Mouse (Mus musculus): ENCODE measurements around the gene Sptbn2.
A peak's percentile ranks its signal among the peaks of the same experiment; 100 is the strongest.
"Not testable (repeated sequence)": the region's sequence is repeated elsewhere in the genome, so short reads cannot be mapped to it uniquely, and the experiment has no call there.

Gene Sptbn2

GRCm38 (mm10) chr19:4729186-4729585 lies 18.2 kb downstream of the Sptbn2 start:
- DNase-seq (ENCODE audit: low spot score) = no peak

- no peak for DNase-seq (ENCODE audit: low spot score)
Measured at GRCm38 (mm10) chr19:4733052-4733451, 22.1 kb downstream of the Sptbn2 start.

GRCm38 (mm10) chr19:4737866-4738265 lies 26.9 kb downstream of the Sptbn2 start:
- DNase-seq (ENCODE audit: low spot score) = no peak

- DNase-seq (ENCODE audit: low spot score) = no peak
Measured at GRCm38 (mm10) chr19:4739053-4739452, 28.1 kb downstream of the Sptbn2 start.

GRCm38 (mm10) chr19:4739762-4740161 lies 28.8 kb downstream of the Sptbn2 start:
- DNase-seq (ENCODE audit: low spot score) = no peak

GRCm38 (mm10) chr19:4741482-4741881 lies 30.5 kb downstream of the Sptbn2 start:
- no peak for DNase-seq (ENCODE audit: low spot score)

GRCm38 (mm10) chr19:4742229-4742628 lies 31.3 kb downstream of the Sptbn2 start:
- no peak for DNase-seq (ENCODE audit: low spot score)

- DNase-seq (ENCODE audit: low spot score) = peak; percentile 28
Measured at GRCm38 (mm10) chr19:4743524-4743923, 32.6 kb downstream of the Sptbn2 start.

- DNase-seq (ENCODE audit: low spot score) = no peak
Measured at GRCm38 (mm10) chr19:4744026-4744425, 33.1 kb downstream of the Sptbn2 start.

- DNase-seq (ENCODE audit: low spot score) = no peak
Measured at GRCm38 (mm10) chr19:4745057-4745456, 34.1 kb downstream of the Sptbn2 start.

- DNase-seq (ENCODE audit: low spot score) = no peak
Measured at GRCm38 (mm10) chr19:4745681-4746080, 34.7 kb downstream of the Sptbn2 start.

GRCm38 (mm10) chr19:4746611-4747010 lies 35.6 kb downstream of the Sptbn2 start:
- DNase-seq (ENCODE audit: low spot score) = no peak

GRCm38 (mm10) chr19:4747631-4748312 lies 36.8 kb downstream of the Sptbn2 start:
- DNase-seq (ENCODE audit: low spot score) = no peak

- no peak for DNase-seq (ENCODE audit: low spot score)
Measured at GRCm38 (mm10) chr19:4748493-4748892, 37.5 kb downstream of the Sptbn2 start.

- DNase-seq (ENCODE audit: low spot score) = no peak
Measured at GRCm38 (mm10) chr19:4749975-4750374, 39.0 kb downstream of the Sptbn2 start.

- DNase-seq (ENCODE audit: low spot score) = peak; percentile 93
Measured at GRCm38 (mm10) chr19:4755565-4756192, 44.7 kb downstream of the Sptbn2 start.

GRCm38 (mm10) chr19:4756193-4756911 lies 45.4 kb downstream of the Sptbn2 start, which contains the start of gene Rbm4b:
Rbm4b (plus strand) TSS chr19:4756497.
- DNase-seq (ENCODE audit: low spot score) = peak; percentile 96

- no peak for DNase-seq (ENCODE audit: low spot score)
Measured at GRCm38 (mm10) chr19:4756921-4757320, 46.0 kb downstream of the Sptbn2 start.

- not testable (repeated sequence) for DNase-seq (ENCODE audit: low spot score)
Measured at GRCm38 (mm10) chr19:4760544-4760943, 49.6 kb downstream of the Sptbn2 start.

- DNase-seq (ENCODE audit: low spot score) = peak; percentile 26
Measured at GRCm38 (mm10) chr19:4762876-4763275, 51.9 kb downstream of the Sptbn2 start.

- DNase-seq (ENCODE audit: low spot score) = no peak
Measured at GRCm38 (mm10) chr19:4767507-4768148, 56.7 kb downstream of the Sptbn2 start.

GRCm38 (mm10) chr19:4772785-4773184 lies 61.8 kb downstream of the Sptbn2 start:
- DNase-seq (ENCODE audit: low spot score) = no peak
